8 mouse cellular contexts compared by ENCODE assay signal in genomic region chr2:92185766-92186450, GRCm38 (mm10).
DNase-seq lines count a peak whose midpoint lies in the region; ATAC-seq and TF ChIP-seq lines count a peak whose summit lies in the region.

No protein-coding gene starts in this region.

- in situ Hi-C loops in ES-E14 (cut with MboI; ENCODE audit: low sequenced_read_pairs in 2 of 2, unreplicated experiment in 2 of 2): no loop called here

- no peaks in the 10 kb centered on the region for H3K27me3 ChIP-seq in heart, embryonic 11.5 days (ENCODE audit: control insufficient read depth, insufficient read depth, low read length)
- H3K27me3 ChIP-seq in heart, embryonic 16.5 days (ENCODE audit: control insufficient read depth, insufficient read depth, low read length): no peaks in the 10 kb centered on the region

- whole genome bisulfite sequencing in heart, embryonic 11.5 days (ENCODE audit: insufficient replicate concordance): 16% methylated on average over 11 of the region's 11 CpGs
- 12% methylated on average over 11 of the region's 11 CpGs for WGBS in heart, embryonic 16.5 days

- no peak for ATAC-seq in heart, embryonic 11.5 days (replicated peaks; ENCODE audit: insufficient number of reproducible peaks, low FRiP score, low TSS enrichment)
- ATAC-seq in heart, embryonic 16.5 days (replicated peaks; ENCODE audit: extremely low read depth, insufficient read depth, low FRiP score): no peak
- peak; percentile 25 for ATAC-seq in megakaryocyte, adult 5-6 weeks (ENCODE audit: poor library complexity, severe bottlenecking)

- peak overlapping the region; percentile 92 for H3K9ac ChIP-seq in heart, embryonic 11.5 days (ENCODE audit: low read depth, low read length)
- H3K9ac ChIP-seq in ES-E14 (ENCODE audit: insufficient read depth, low read depth, low read length, poor library complexity, severe bottlenecking): peak overlapping the region; percentile 81
- H3K9ac ChIP-seq in heart, embryonic 16.5 days (ENCODE audit: low read length): peak overlapping the region; percentile 95

- peak overlapping the region; percentile 84 for H3K4me2 ChIP-seq in heart, embryonic 11.5 days
- H3K4me2 ChIP-seq in heart, embryonic 16.5 days (ENCODE audit: low read depth, low read length): peak overlapping the region; percentile 82

- H3K4me3 ChIP-seq in heart, embryonic 11.5 days (ENCODE audit: low read depth, low read length): peak overlapping the region; percentile 85
- H3K4me3 ChIP-seq in ES-E14 (ENCODE audit: insufficient read depth in 1 of 2, low read depth in 1 of 2, low read length in 2 of 2, poor library complexity in 1 of 2, severe bottlenecking in 1 of 2): peak overlapping the region; percentile 77 to 87
- peak overlapping the region; percentile 97 for H3K4me3 ChIP-seq in heart, embryonic 16.5 days (ENCODE audit: low read length)

- intact Hi-C loops in heart, postnatal 25 days (cut with DNase I): loop anchor here (2.0 to 10.0 kb wide), 3 partner anchors 201 to 251 kb away; no protein-coding TSS in a partner anchor

- peaks cover 14% of the 10 kb centered on the region for H3K4me1 ChIP-seq in heart, embryonic 11.5 days (ENCODE audit: control insufficient read depth, insufficient read depth, low read length)
- peaks cover 3 to 4% of the 10 kb centered on the region in 2 experiments; a peak in 3 of 4 replicates for H3K4me1 ChIP-seq in ES-E14 (ENCODE audit: control insufficient read depth in 2 of 2, insufficient read depth in 2 of 2, low read length in 2 of 2, poor library complexity in 1 of 2)
- peaks cover 23% of the 10 kb centered on the region for H3K4me1 ChIP-seq in heart, embryonic 16.5 days (ENCODE audit: control insufficient read depth, insufficient read depth, low read length)

- no peaks in the 10 kb centered on the region for H3K9me3 ChIP-seq in heart, embryonic 11.5 days (replicated peaks; ENCODE audit: control insufficient read depth, low read length)
- no peaks in the 10 kb centered on the region for H3K9me3 ChIP-seq in ES-E14 (ENCODE audit: control insufficient read depth, insufficient read depth, low read depth, low read length)
- H3K9me3 ChIP-seq in heart, embryonic 16.5 days (replicated peaks; ENCODE audit: control insufficient read depth, low read length): no peaks in the 10 kb centered on the region

- no peak for DNase-seq in heart, postnatal 25 days (ENCODE audit: low spot score)
- no peak for DNase-seq in ES-E14 (ENCODE audit: low read depth, low spot score)
- DNase-seq in right cerebral cortex, postnatal 36 days (ENCODE audit: low spot score in 2 of 2): no peak
- DNase-seq in adrenal gland, postnatal 36 days: no peak
- no peak for DNase-seq in kidney, adult 11 months

- H3K27ac ChIP-seq in heart, embryonic 11.5 days (ENCODE audit: low read depth, low read length): peak overlapping the region; percentile 98
- H3K27ac ChIP-seq in ES-E14 (ENCODE audit: insufficient read depth, low read depth, low read length, poor library complexity, severe bottlenecking): no peak overlapping the region
- peak overlapping the region; percentile 99 for H3K27ac ChIP-seq in heart, embryonic 16.5 days (ENCODE audit: low read length)

- H3K36me3 ChIP-seq in heart, embryonic 11.5 days (ENCODE audit: control insufficient read depth, insufficient read depth, low read length): no peaks in the 10 kb centered on the region
- no peaks in the 10 kb centered on the region for H3K36me3 ChIP-seq in ES-E14 (ENCODE audit: control insufficient read depth, insufficient read depth, low read length, poor library complexity, severe bottlenecking)
- H3K36me3 ChIP-seq in heart, embryonic 16.5 days (ENCODE audit: control insufficient read depth, insufficient read depth): no peaks in the 10 kb centered on the region

TF ChIP-seq in ES-E14, 5 proteins besides CTCF, POLR2A, EP300 and RAD21:
- TF ChIP-seq CHD2 (IDR thresholded peaks at IDR 0.05; ENCODE audit: low read depth, low read length) (no peak), HCFC1 (IDR thresholded peaks at IDR 0.05; ENCODE audit: borderline replicate concordance, insufficient read depth, low read length) (no peak), ZNF384 (IDR thresholded peaks at IDR 0.05; ENCODE audit: low read depth, low read length) (no peak), ZC3H11A (IDR thresholded peaks at IDR 0.05; ENCODE audit: borderline replicate concordance, low read depth, low read length) (no peak), MAFK (IDR thresholded peaks at IDR 0.05; ENCODE audit: insufficient read depth, low read depth, low read length) (no peak)
